ENCODE assay signal across 9 mouse cellular contexts in the genomic region with DNA sequence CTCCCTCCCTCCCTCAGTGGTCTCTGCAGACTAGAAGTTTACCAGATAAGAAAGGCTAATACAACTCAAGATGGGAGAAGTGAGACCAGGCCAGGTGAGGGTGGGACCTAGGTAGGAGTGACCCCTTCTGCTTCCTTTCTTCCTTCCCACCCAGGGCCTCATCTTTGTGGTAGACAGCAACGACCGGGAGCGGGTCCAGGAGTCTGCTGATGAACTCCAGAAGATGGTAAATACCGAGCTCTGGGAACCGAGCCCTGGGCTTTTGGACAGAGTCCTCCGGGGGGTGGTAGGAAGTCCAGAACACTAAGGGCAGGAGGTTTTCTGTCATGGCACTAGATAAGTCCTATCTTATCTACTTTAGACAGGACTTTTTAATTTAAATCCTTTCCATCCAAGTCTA. TPM values are rescaled to one million over a fixed set of nuclear protein-coding genes. Genes with fewer than 3 reads are reported as not detected.
DNase-seq lines count a peak whose midpoint lies in the region; ATAC-seq and TF ChIP-seq lines count a peak whose summit lies in the region.
"Had no signal": no experiment of that assay in that cellular context is flagged by ENCODE, and none has a peak within 500 bp of the region (broad histone marks: within the 10 kb centered on the region; RNA-seq: fewer than 3 reads in every experiment).

No protein-coding gene starts in this region.

- DNase-seq in cerebellum, adult 2 months, result peak; percentile 46 to 59
- no peak for DNase-seq in cerebellum, adult 11 months
- DNase-seq in thymus, postnatal 0 days (ENCODE audit: low spot score), result no peak

- no peak overlapping the region for H3K27ac ChIP-seq in cerebellum, adult 2 months (ENCODE audit: insufficient read depth, low read length)
- no peak overlapping the region for H3K27ac ChIP-seq in limb, embryonic 13.5 days
- H3K27ac ChIP-seq in neural tube, embryonic 14.5 days (ENCODE audit: low read depth, low read length), result no peak overlapping the region

- peaks cover 28% of the 10 kb centered on the region for H3K4me1 ChIP-seq in cerebellum, adult 2 months (ENCODE audit: control insufficient read depth, insufficient read depth, low read length)
- peaks cover 60% of the 10 kb centered on the region for H3K4me1 ChIP-seq in megakaryocyte, embryonic 14.5 days
- H3K4me1 ChIP-seq in limb, embryonic 13.5 days, result peaks cover 34% of the 10 kb centered on the region
- H3K4me1 ChIP-seq in neural tube, embryonic 14.5 days (ENCODE audit: control insufficient read depth, insufficient read depth, low read length), result peaks cover 29% of the 10 kb centered on the region

- 19% methylated on average over 6 of the region's 6 CpGs for WGBS in cerebellum, adult 2 months
- 92% methylated on average over 6 of the region's 6 CpGs for WGBS in limb, embryonic 13.5 days
- 95% methylated on average over 6 of the region's 6 CpGs for WGBS in neural tube, embryonic 14.5 days

- no peaks in the 10 kb centered on the region for H3K27me3 ChIP-seq in cerebellum, adult 2 months (ENCODE audit: control insufficient read depth, insufficient read depth, low read length)
- H3K27me3 ChIP-seq in megakaryocyte, embryonic 14.5 days (replicated peaks), result no peaks in the 10 kb centered on the region
- no peaks in the 10 kb centered on the region for H3K27me3 ChIP-seq in limb, embryonic 13.5 days
- H3K27me3 ChIP-seq in neural tube, embryonic 14.5 days (ENCODE audit: control insufficient read depth, insufficient read depth, low read length), result 0 out of 2 replicates have a peak, but pooled peaks cover 2% of the 10 kb centered on the region

- H3K4me2 ChIP-seq in limb, embryonic 13.5 days (replicated peaks), result peak overlapping the region; percentile 71
- peak overlapping the region; percentile 64 for H3K4me2 ChIP-seq in neural tube, embryonic 14.5 days (ENCODE audit: low read depth, low read length)

- no peaks in the 10 kb centered on the region for H3K9me3 ChIP-seq in megakaryocyte, embryonic 14.5 days
- no peaks in the 10 kb centered on the region for H3K9me3 ChIP-seq in limb, embryonic 13.5 days
- no peaks in the 10 kb centered on the region for H3K9me3 ChIP-seq in neural tube, embryonic 14.5 days (ENCODE audit: control insufficient read depth, low read length)

- H3K36me3 ChIP-seq in megakaryocyte, embryonic 14.5 days (replicated peaks; ENCODE audit: low read length), result peaks cover 44% of the 10 kb centered on the region
- peaks cover 27% of the 10 kb centered on the region for H3K36me3 ChIP-seq in limb, embryonic 13.5 days
- peaks cover 8% of the 10 kb centered on the region; the same call in 1 of the 2 replicates for H3K36me3 ChIP-seq in neural tube, embryonic 14.5 days (ENCODE audit: control insufficient read depth, insufficient read depth, low read length)

- ATAC-seq in megakaryocyte, adult 5-6 weeks (ENCODE audit: poor library complexity, severe bottlenecking), result no peak
- no peak for ATAC-seq in limb, embryonic 13.5 days (ENCODE audit: low FRiP score, low read depth)
- ATAC-seq in neural tube, embryonic 14.5 days (ENCODE audit: low read depth), result no peak
- ATAC-seq in erythroid progenitor cell, adult 5-6 weeks (replicated peaks; ENCODE audit: low FRiP score, poor library complexity, severe bottlenecking), result no peak

- no peak for TF ChIP-seq CTCF in cerebellum, adult 2 months (IDR thresholded peaks at IDR 0.05; ENCODE audit: borderline replicate concordance, insufficient read depth, low read depth, low read length)

- peak overlapping the region; percentile 46 for H3K4me3 ChIP-seq in cerebellum, adult 2 months (replicated peaks; ENCODE audit: insufficient read depth, low read depth, low read length)
- H3K4me3 ChIP-seq in megakaryocyte, embryonic 14.5 days (replicated peaks), result peak overlapping the region; percentile 6
- peak overlapping the region; percentile 94; the same call in 1 of the 2 replicates for H3K4me3 ChIP-seq in limb, embryonic 13.5 days
- H3K4me3 ChIP-seq in neural tube, embryonic 14.5 days (ENCODE audit: low read depth, low read length), result no peak overlapping the region

- no peak for TF ChIP-seq POLR2A in cerebellum, adult 2 months (IDR thresholded peaks at IDR 0.05; ENCODE audit: borderline replicate concordance, insufficient read depth, low read length)

- no peak overlapping the region for H3K9ac ChIP-seq in limb, embryonic 13.5 days
- H3K9ac ChIP-seq in neural tube, embryonic 14.5 days (replicated peaks; ENCODE audit: low read depth, low read length), result no peak overlapping the region

RNA-seq across cellular contexts. Expression of a gene that starts 1.7 kb away (rescaled TPM):
- polyA plus RNA-seq in cerebellum, adult 2 months (2012; rRNA removed), result 344 and 372 TPM in 2 replicates
- 1,048 and 3,100 TPM in 2 replicates for polyA plus RNA-seq in megakaryocyte, embryonic 14.5 days (2012; ENCODE audit: insufficient read depth, low replicate concordance)
- 68.1 and 109 TPM in 2 replicates for total RNA-seq in megakaryocyte, adult 5-6 weeks (2015)
- total RNA-seq in megakaryocyte, adult 5-6 weeks (2017), result 48.1 and 70.7 TPM in 2 replicates
- polyA plus RNA-seq in limb, embryonic 13.5 days (2015; fragmentation: Nextera tagmentation; extraction: Ambion mirVana), result 384 and 392 TPM in 2 replicates
- 392 and 403 TPM in 2 replicates for polyA plus RNA-seq in neural tube, embryonic 14.5 days (2014; fragmentation: Nextera tagmentation; extraction: Ambion mirVana)
- polyA plus RNA-seq in thymus, postnatal 0 days (2015; fragmentation: Nextera tagmentation; extraction: Ambion mirVana), result 293 and 304 TPM in 2 replicates
- total RNA-seq in erythroid progenitor cell, adult 5-6 weeks (2015; ENCODE audit: low replicate concordance), result 262 and 308 TPM in 2 replicates
- 208 and 225 TPM in 2 replicates for total RNA-seq in erythroid progenitor cell, adult 5-6 weeks (2017; ENCODE audit: low replicate concordance)

RNA-seq across cellular contexts. Expression of a gene that starts 2.6 kb away (rescaled TPM):
- 0.08 and 0.11 TPM in 2 replicates for polyA plus RNA-seq in cerebellum, adult 2 months (2012; rRNA removed)
- not detected in 2 replicates for polyA plus RNA-seq in megakaryocyte, embryonic 14.5 days (2012; ENCODE audit: insufficient read depth, low replicate concordance)
- total RNA-seq in megakaryocyte, adult 5-6 weeks (2015), result not detected in 2 replicates
- total RNA-seq in megakaryocyte, adult 5-6 weeks (2017), result not detected in 2 replicates
- not detected in 2 replicates for polyA plus RNA-seq in limb, embryonic 13.5 days (2015; fragmentation: Nextera tagmentation; extraction: Ambion mirVana)
- not detected in 2 replicates for polyA plus RNA-seq in neural tube, embryonic 14.5 days (2014; fragmentation: Nextera tagmentation; extraction: Ambion mirVana)
- 0.07 TPM in 1 of 2 replicates, not detected in the other for polyA plus RNA-seq in thymus, postnatal 0 days (2015; fragmentation: Nextera tagmentation; extraction: Ambion mirVana)
- not detected in 2 replicates for total RNA-seq in erythroid progenitor cell, adult 5-6 weeks (2015; ENCODE audit: low replicate concordance)
- 0.39 TPM in 1 of 2 replicates, not detected in the other for total RNA-seq in erythroid progenitor cell, adult 5-6 weeks (2017; ENCODE audit: low replicate concordance)
- total RNA-seq: left cerebral cortex, postnatal 14 days had no signal

RNA-seq across cellular contexts. Expression of a gene that starts 3.2 kb away (rescaled TPM):
- 12.4 and 13.0 TPM in 2 replicates for polyA plus RNA-seq in cerebellum, adult 2 months (2012; rRNA removed)
- polyA plus RNA-seq in megakaryocyte, embryonic 14.5 days (2012; ENCODE audit: insufficient read depth, low replicate concordance), result 4.3 and 4.4 TPM in 2 replicates
- 4.2 and 4.8 TPM in 2 replicates for total RNA-seq in megakaryocyte, adult 5-6 weeks (2015)
- 14.2 and 19.7 TPM in 2 replicates for total RNA-seq in megakaryocyte, adult 5-6 weeks (2017)
- polyA plus RNA-seq in limb, embryonic 13.5 days (2015; fragmentation: Nextera tagmentation; extraction: Ambion mirVana), result 9.9 and 11.4 TPM in 2 replicates
- 5.9 and 9.3 TPM in 2 replicates for polyA plus RNA-seq in neural tube, embryonic 14.5 days (2014; fragmentation: Nextera tagmentation; extraction: Ambion mirVana)
- polyA plus RNA-seq in thymus, postnatal 0 days (2015; fragmentation: Nextera tagmentation; extraction: Ambion mirVana), result 10.5 and 12.6 TPM in 2 replicates
- total RNA-seq in erythroid progenitor cell, adult 5-6 weeks (2015; ENCODE audit: low replicate concordance), result 7.1 and 9.7 TPM in 2 replicates
- 14.7 and 18.7 TPM in 2 replicates for total RNA-seq in erythroid progenitor cell, adult 5-6 weeks (2017; ENCODE audit: low replicate concordance)

RNA-seq across cellular contexts. Expression of a gene that starts 24.1 kb away (rescaled TPM):
- not detected in 2 replicates for polyA plus RNA-seq in cerebellum, adult 2 months (2012; rRNA removed)
- polyA plus RNA-seq in megakaryocyte, embryonic 14.5 days (2012; ENCODE audit: insufficient read depth, low replicate concordance), result not detected in 2 replicates
- total RNA-seq in megakaryocyte, adult 5-6 weeks (2015), result not detected in 2 replicates
- not detected in 2 replicates for total RNA-seq in megakaryocyte, adult 5-6 weeks (2017)
- not detected in 2 replicates for polyA plus RNA-seq in limb, embryonic 13.5 days (2015; fragmentation: Nextera tagmentation; extraction: Ambion mirVana)
- polyA plus RNA-seq in neural tube, embryonic 14.5 days (2014; fragmentation: Nextera tagmentation; extraction: Ambion mirVana), result not detected in 2 replicates
- polyA plus RNA-seq in thymus, postnatal 0 days (2015; fragmentation: Nextera tagmentation; extraction: Ambion mirVana), result not detected in 2 replicates
- not detected in 2 replicates for total RNA-seq in erythroid progenitor cell, adult 5-6 weeks (2015; ENCODE audit: low replicate concordance)
- total RNA-seq in erythroid progenitor cell, adult 5-6 weeks (2017; ENCODE audit: low replicate concordance), result not detected in 2 replicates
- total RNA-seq: left cerebral cortex, postnatal 14 days had no signal

RNA-seq across cellular contexts. Expression of a gene that starts 27.2 kb away (rescaled TPM):
- 7.7 and 10.6 TPM in 2 replicates for polyA plus RNA-seq in cerebellum, adult 2 months (2012; rRNA removed)
- 6.0 and 7.4 TPM in 2 replicates for polyA plus RNA-seq in megakaryocyte, embryonic 14.5 days (2012; ENCODE audit: insufficient read depth, low replicate concordance)
- total RNA-seq in megakaryocyte, adult 5-6 weeks (2015), result 29.3 and 40.3 TPM in 2 replicates
- 36.1 and 48.9 TPM in 2 replicates for total RNA-seq in megakaryocyte, adult 5-6 weeks (2017)
- polyA plus RNA-seq in limb, embryonic 13.5 days (2015; fragmentation: Nextera tagmentation; extraction: Ambion mirVana), result 15.4 and 16.4 TPM in 2 replicates
- 20.1 and 27.0 TPM in 2 replicates for polyA plus RNA-seq in neural tube, embryonic 14.5 days (2014; fragmentation: Nextera tagmentation; extraction: Ambion mirVana)
- polyA plus RNA-seq in thymus, postnatal 0 days (2015; fragmentation: Nextera tagmentation; extraction: Ambion mirVana), result 35.4 and 37.6 TPM in 2 replicates
- total RNA-seq in erythroid progenitor cell, adult 5-6 weeks (2015; ENCODE audit: low replicate concordance), result 92.2 and 116 TPM in 2 replicates
- total RNA-seq in erythroid progenitor cell, adult 5-6 weeks (2017; ENCODE audit: low replicate concordance), result 92.7 and 100 TPM in 2 replicates

Comparison
In these comparisons a context has a peak if more than half of its experiments do, and no peak if none do; other contexts are left out.
1. DNase-seq: peak in cerebellum, adult 2 months (2 of 2); none in cerebellum, adult 11 months (single experiment) and thymus, postnatal 0 days (single experiment).